ENCODE assay signal across 8 mouse cellular contexts in genomic region chrX:10716917-10717763, GRCm38 (mm10). TPM values are rescaled to one million over a fixed set of nuclear protein-coding genes. Genes with fewer than 3 reads are reported as not detected.
A peak's percentile ranks its signal among the peaks of the same experiment; 100 is the strongest.
DNase-seq lines count a peak whose midpoint lies in the region; ATAC-seq and TF ChIP-seq lines count a peak whose summit lies in the region.

No protein-coding gene starts in this region.

- no peaks in the 10 kb centered on the region; the same call in 1 of the 2 replicates for H3K9me3 ChIP-seq in ES-Bruce4 (replicated peaks; ENCODE audit: control insufficient read depth, insufficient read depth, low read length, poor library complexity, severe bottlenecking)
- H3K9me3 ChIP-seq in forebrain, embryonic 16.5 days (ENCODE audit: control insufficient read depth, low read length), result no peaks in the 10 kb centered on the region
- no peaks in the 10 kb centered on the region for H3K9me3 ChIP-seq in lung, embryonic 14.5 days (ENCODE audit: low read depth, low read length)

- no peak for TF ChIP-seq CTCF in ES-Bruce4 (IDR thresholded peaks at IDR 0.05; ENCODE audit: low read depth, low read length)
- TF ChIP-seq CTCF in lung, embryonic 14.5 days (IDR thresholded peaks at IDR 0.05; ENCODE audit: low read depth), result no peak

- peak overlapping the region; percentile 83 for H3K27ac ChIP-seq in ES-Bruce4 (ENCODE audit: insufficient read depth, low read length)
- H3K27ac ChIP-seq in forebrain, embryonic 16.5 days (ENCODE audit: low read length), result peak overlapping the region; percentile 74
- H3K27ac ChIP-seq in lung, embryonic 14.5 days (ENCODE audit: low read depth), result peak overlapping the region; percentile 89

- peak; percentile 80 for DNase-seq in cerebellum, adult 11 months
- peak; percentile 84 to 87 for DNase-seq in heart, postnatal 36 days
- peak; percentile 71 to 79 for DNase-seq in layer of hippocampus, adult 8-10 months (ENCODE audit: low spot score in 2 of 2)
- DNase-seq in lung, embryonic 14.5 days, result peak; percentile 88
- peak; percentile 65 to 68 for DNase-seq in thymus, adult 18-20 months

- ATAC-seq in forebrain, embryonic 16.5 days, result peak; percentile 89
- peak; percentile 94 for ATAC-seq in lung, embryonic 14.5 days (ENCODE audit: insufficient read depth)
- peak; percentile 74 for ATAC-seq in neutrophil, adult 5-6 weeks (ENCODE audit: extremely low read depth, insufficient number of reproducible peaks, low FRiP score, poor library complexity, severe bottlenecking)

- H3K4me3 ChIP-seq in ES-Bruce4 (ENCODE audit: low read depth, low read length), result peak overlapping the region; percentile 87
- peak overlapping the region; percentile 59 for H3K4me3 ChIP-seq in forebrain, embryonic 16.5 days (replicated peaks; ENCODE audit: low read length)
- H3K4me3 ChIP-seq in lung, embryonic 14.5 days (ENCODE audit: low read depth, low read length), result peak overlapping the region; percentile 62

- WGBS in forebrain, embryonic 16.5 days, result 16% methylated on average over 49 of the region's 50 CpGs
- WGBS in lung, embryonic 14.5 days, result 12% methylated on average over 47 of the region's 50 CpGs

- no peaks in the 10 kb centered on the region for H3K27me3 ChIP-seq in ES-Bruce4 (ENCODE audit: control insufficient read depth, insufficient read depth, low read length, poor library complexity, severe bottlenecking)
- H3K27me3 ChIP-seq in forebrain, embryonic 16.5 days (replicated peaks; ENCODE audit: control insufficient read depth, insufficient read depth, low read length), result no peaks in the 10 kb centered on the region
- no peaks in the 10 kb centered on the region for H3K27me3 ChIP-seq in lung, embryonic 14.5 days (ENCODE audit: insufficient read depth, low read length)

- TF ChIP-seq EP300 in ES-Bruce4 (IDR thresholded peaks at IDR 0.05; ENCODE audit: insufficient read depth, low read depth, low read length), result no peak

- no peak for TF ChIP-seq POLR2A in ES-Bruce4 (IDR thresholded peaks at IDR 0.05; ENCODE audit: insufficient read depth, low read length)

- no peaks in the 10 kb centered on the region for H3K4me1 ChIP-seq in ES-Bruce4 (ENCODE audit: control insufficient read depth, insufficient read depth, low read length)
- H3K4me1 ChIP-seq in forebrain, embryonic 16.5 days (replicated peaks; ENCODE audit: control insufficient read depth, insufficient read depth, low read length), result peaks cover 8% of the 10 kb centered on the region
- no peaks in the 10 kb centered on the region for H3K4me1 ChIP-seq in lung, embryonic 14.5 days (ENCODE audit: insufficient read depth)

- H3K4me2 ChIP-seq in forebrain, embryonic 16.5 days (ENCODE audit: low read length), result peak overlapping the region; percentile 67
- H3K4me2 ChIP-seq in lung, embryonic 14.5 days, result peak overlapping the region; percentile 65

- H3K36me3 ChIP-seq in ES-Bruce4 (ENCODE audit: control insufficient read depth, insufficient read depth, low read length, poor library complexity, severe bottlenecking), result no peaks in the 10 kb centered on the region
- H3K36me3 ChIP-seq in forebrain, embryonic 16.5 days (ENCODE audit: control insufficient read depth, insufficient read depth), result no peaks in the 10 kb centered on the region
- no peaks in the 10 kb centered on the region for H3K36me3 ChIP-seq in lung, embryonic 14.5 days (ENCODE audit: insufficient read depth)

- H3K9ac ChIP-seq in ES-Bruce4 (ENCODE audit: low read depth, poor library complexity, severe bottlenecking), result peak overlapping the region; percentile 79
- peak overlapping the region; percentile 78 for H3K9ac ChIP-seq in forebrain, embryonic 16.5 days (replicated peaks; ENCODE audit: low read depth, low read length)
- peak overlapping the region; percentile 70 for H3K9ac ChIP-seq in lung, embryonic 14.5 days

- intact Hi-C loops in heart, postnatal 36 days (cut with DNase I), result loop anchor here (5.0 to 10.0 kb wide), 5 partner anchors 40 to 950 kb away; partner anchors contain the start of genes Rpgr and Tspan7

RNA-seq across cellular contexts. Expression of gene Mid1ip1, which starts 2.3 kb away (rescaled TPM):
- 38.0 and 41.1 TPM in 2 replicates for polyA plus RNA-seq in ES-Bruce4 (2011; ENCODE audit: insufficient read depth, insufficient read length, low read depth, missing spikeins)
- 97.8 and 104 TPM in 2 replicates for polyA plus RNA-seq in forebrain, embryonic 16.5 days (2015; fragmentation: Nextera tagmentation; extraction: Ambion mirVana)
- 100 to 1,000 TPM; 131 to 139 TPM for total RNA-seq in heart, postnatal 36 days (2021)
- 100 to 1,000 TPM in 1 of 4 experiments, 10 to 100 TPM in 3; 75.1 to 115 (median 95.2) TPM for total RNA-seq in layer of hippocampus, adult 8-10 months (2022)
- 72.8 and 77.8 TPM in 2 replicates for polyA plus RNA-seq in lung, embryonic 14.5 days (2014; fragmentation: Nextera tagmentation; extraction: Ambion mirVana)
- total RNA-seq in neutrophil, adult 5-6 weeks (2017), result 84.0 and 84.3 TPM in 2 replicates

Comparison
In these comparisons a context has a peak if more than half of its experiments do, and no peak if none do; other contexts are left out.
1. Peak in every context shown above with its lines: DNase-seq, ATAC-seq, H3K4me3 ChIP-seq and H3K27ac ChIP-seq.